Mouse (Mus musculus): ENCODE measurements around the gene Abat. TPM values are rescaled to one million over a fixed set of nuclear protein-coding genes. Genes with fewer than 3 reads are reported as not detected.

Gene Abat
- total and polyA plus RNA-seq, 2 experiments from 2014 or later: 108 to 157 TPM

- ATAC-seq (no peak), DNase-seq (ENCODE audit: low spot score) (no peak)
- Histone ChIP-seq H3K27me3 (ENCODE audit: insufficient read depth, low read length) (no peaks in the 10 kb centered on the region), H3K9me3 (ENCODE audit: low read length) (no peaks in the 10 kb centered on the region), H3K4me1 (ENCODE audit: insufficient read depth, low read length) (no peaks in the 10 kb centered on the region), H3K4me2 (ENCODE audit: low read depth, low read length) (no peak overlapping the region), H3K27ac (no peak overlapping the region), H3K9ac (replicated peaks; ENCODE audit: low read length) (no peak overlapping the region), H3K4me3 (ENCODE audit: low read length) (no peak overlapping the region), H3K36me3 (ENCODE audit: insufficient read depth, low read length) (peaks cover 16% of the 10 kb centered on the region; the same call in 1 of the 2 replicates)
- TF ChIP-seq CTCF (IDR thresholded peaks at IDR 0.05; ENCODE audit: low read depth): no peak
- 76% methylated on average over 3 of the region's 3 CpGs for WGBS
Observed at GRCm38 (mm10) chr16:8576901-8577300, 63.7 kb downstream of the Abat start.

GRCm38 (mm10) chr16:8578326-8578725, 65.1 kb downstream of the Abat start:
- no peak for DNase-seq (ENCODE audit: low spot score)
- peaks cover 18% of the 10 kb centered on the region; the same call in 1 of the 2 replicates for H3K36me3 ChIP-seq (ENCODE audit: insufficient read depth, low read length)
- no peak overlapping the region for H3K9ac ChIP-seq (replicated peaks; ENCODE audit: low read length)
- no peak for TF ChIP-seq CTCF (IDR thresholded peaks at IDR 0.05; ENCODE audit: low read depth)
- ATAC-seq: no peak
- WGBS: 55% methylated on average over 4 of the region's 4 CpGs
- no peaks in the 10 kb centered on the region for H3K4me1 ChIP-seq (ENCODE audit: insufficient read depth, low read length)
- no peak overlapping the region for H3K4me3 ChIP-seq (ENCODE audit: low read length)
- no peak overlapping the region for H3K4me2 ChIP-seq (ENCODE audit: low read depth, low read length)
- no peaks in the 10 kb centered on the region for H3K9me3 ChIP-seq (ENCODE audit: low read length)
- no peak overlapping the region for H3K27ac ChIP-seq
- no peaks in the 10 kb centered on the region for H3K27me3 ChIP-seq (ENCODE audit: insufficient read depth, low read length)

GRCm38 (mm10) chr16:8579546-8579945, 66.3 kb downstream of the Abat start:
- TF ChIP-seq CTCF (IDR thresholded peaks at IDR 0.05; ENCODE audit: low read depth): no peak
- Histone ChIP-seq H3K4me1 (ENCODE audit: insufficient read depth, low read length) (no peaks in the 10 kb centered on the region), H3K9me3 (ENCODE audit: low read length) (no peaks in the 10 kb centered on the region), H3K9ac (replicated peaks; ENCODE audit: low read length) (no peak overlapping the region), H3K27me3 (ENCODE audit: insufficient read depth, low read length) (no peaks in the 10 kb centered on the region), H3K4me3 (ENCODE audit: low read length) (no peak overlapping the region), H3K36me3 (ENCODE audit: insufficient read depth, low read length) (peaks cover 18% of the 10 kb centered on the region; the same call in 1 of the 2 replicates), H3K4me2 (ENCODE audit: low read depth, low read length) (no peak overlapping the region), H3K27ac (no peak overlapping the region)
- DNase-seq (ENCODE audit: low spot score): no peak
- WGBS: 80% methylated on average over 5 of the region's 5 CpGs
- no peak for ATAC-seq

- TF ChIP-seq CTCF (IDR thresholded peaks at IDR 0.05; ENCODE audit: low read depth): peak; percentile 33
- ATAC-seq: no peak
Observed at GRCm38 (mm10) chr16:8581661-8582239, 68.5 kb downstream of the Abat start.

GRCm38 (mm10) chr16:8582579-8583295, 69.5 kb downstream of the Abat start:
- no peak overlapping the region for H3K4me2 ChIP-seq (ENCODE audit: low read depth, low read length)
- TF ChIP-seq CTCF (IDR thresholded peaks at IDR 0.05; ENCODE audit: low read depth): peak; percentile 43
- H3K36me3 ChIP-seq (ENCODE audit: insufficient read depth, low read length): peaks cover 36% of the 10 kb centered on the region; the same call in 1 of the 2 replicates
- no peaks in the 10 kb centered on the region for H3K9me3 ChIP-seq (ENCODE audit: low read length)
- no peaks in the 10 kb centered on the region for H3K4me1 ChIP-seq (ENCODE audit: insufficient read depth, low read length)
- no peak overlapping the region for H3K27ac ChIP-seq
- no peak overlapping the region for H3K9ac ChIP-seq (replicated peaks; ENCODE audit: low read length)
- no peak overlapping the region for H3K4me3 ChIP-seq (ENCODE audit: low read length)
- DNase-seq (ENCODE audit: low spot score) (no peak), ATAC-seq (no peak)
- no peaks in the 10 kb centered on the region for H3K27me3 ChIP-seq (ENCODE audit: insufficient read depth, low read length)
- WGBS: 98% methylated on average over 5 of the region's 5 CpGs

More at GRCm38 (mm10) chr16:8581661-8582239, 68.5 kb downstream of the Abat start:
- H3K27me3 ChIP-seq (ENCODE audit: insufficient read depth, low read length): no peaks in the 10 kb centered on the region
- H3K4me1 ChIP-seq (ENCODE audit: insufficient read depth, low read length): no peaks in the 10 kb centered on the region
- H3K9ac ChIP-seq (replicated peaks; ENCODE audit: low read length): no peak overlapping the region
- no peaks in the 10 kb centered on the region for H3K9me3 ChIP-seq (ENCODE audit: low read length)
- 85% methylated on average over 6 of the region's 6 CpGs for WGBS
- no peak overlapping the region for H3K27ac ChIP-seq
- H3K4me3 ChIP-seq (ENCODE audit: low read length): no peak overlapping the region
- H3K36me3 ChIP-seq (ENCODE audit: insufficient read depth, low read length): peaks cover 38% of the 10 kb centered on the region; the same call in 1 of the 2 replicates
- no peak overlapping the region for H3K4me2 ChIP-seq (ENCODE audit: low read depth, low read length)
- no peak for DNase-seq (ENCODE audit: low spot score)

- Histone ChIP-seq H3K36me3 (ENCODE audit: insufficient read depth, low read length) (peaks cover 32% of the 10 kb centered on the region; the same call in 1 of the 2 replicates), H3K4me3 (ENCODE audit: low read length) (no peak overlapping the region), H3K9me3 (ENCODE audit: low read length) (no peaks in the 10 kb centered on the region), H3K27ac (no peak overlapping the region), H3K27me3 (ENCODE audit: insufficient read depth, low read length) (no peaks in the 10 kb centered on the region), H3K9ac (replicated peaks; ENCODE audit: low read length) (no peak overlapping the region), H3K4me2 (ENCODE audit: low read depth, low read length) (no peak overlapping the region), H3K4me1 (ENCODE audit: insufficient read depth, low read length) (no peaks in the 10 kb centered on the region)
- ATAC-seq (no peak), DNase-seq (ENCODE audit: low spot score) (no peak)
- 22% methylated on average over 1 of the region's 1 CpGs for WGBS
- TF ChIP-seq CTCF (IDR thresholded peaks at IDR 0.05; ENCODE audit: low read depth): no peak
Observed at GRCm38 (mm10) chr16:8584248-8584647, 71.0 kb downstream of the Abat start.

- no peak overlapping the region for H3K9ac ChIP-seq (replicated peaks; ENCODE audit: low read length)
- H3K4me2 ChIP-seq (ENCODE audit: low read depth, low read length): no peak overlapping the region
- peaks cover 40% of the 10 kb centered on the region; the same call in 1 of the 2 replicates for H3K36me3 ChIP-seq (ENCODE audit: insufficient read depth, low read length)
- H3K9me3 ChIP-seq (ENCODE audit: low read length): no peaks in the 10 kb centered on the region
- H3K4me3 ChIP-seq (ENCODE audit: low read length): no peak overlapping the region
- DNase-seq (ENCODE audit: low spot score) (no peak), ATAC-seq (no peak)
- no peak overlapping the region for H3K27ac ChIP-seq
- 76% methylated on average over 5 of the region's 5 CpGs for WGBS
- no peaks in the 10 kb centered on the region for H3K4me1 ChIP-seq (ENCODE audit: insufficient read depth, low read length)
- no peaks in the 10 kb centered on the region for H3K27me3 ChIP-seq (ENCODE audit: insufficient read depth, low read length)
- no peak for TF ChIP-seq CTCF (IDR thresholded peaks at IDR 0.05; ENCODE audit: low read depth)
Observed at GRCm38 (mm10) chr16:8585056-8585455, 71.8 kb downstream of the Abat start.
